Mouse (Mus musculus) kidney, adult 2 months (tissue): Measurements from ENCODE around the gene Gck.

Experiments
- CTCF ChIP-seq: fragments of 200-500 bp; conservative IDR thresholded peaks from 2 replicates; pipeline ENCODE4 v1.5.1; 2011; ENCODE audit warnings: low read depth, mild to moderate bottlenecking, control low read depth, low read length, moderate library complexity, mixed read lengths; ENCODE audit not compliant: insufficient read depth, insufficient read length
- POLR2A ChIP-seq: fragments of 200-500 bp; IDR thresholded peaks from one replicate; pipeline ENCODE4 v1.6.1; 2011; ENCODE audit warnings: low read depth, low read length, control low read depth

- no peak for TF ChIP-seq CTCF
- no peak for TF ChIP-seq POLR2A
Measured at GRCm38 (mm10) chr11:5976106-5976505, 26.2 kb upstream of the Gck start.
